Mouse (Mus musculus): ENCODE measurements around the gene Cd19.

DNA sequence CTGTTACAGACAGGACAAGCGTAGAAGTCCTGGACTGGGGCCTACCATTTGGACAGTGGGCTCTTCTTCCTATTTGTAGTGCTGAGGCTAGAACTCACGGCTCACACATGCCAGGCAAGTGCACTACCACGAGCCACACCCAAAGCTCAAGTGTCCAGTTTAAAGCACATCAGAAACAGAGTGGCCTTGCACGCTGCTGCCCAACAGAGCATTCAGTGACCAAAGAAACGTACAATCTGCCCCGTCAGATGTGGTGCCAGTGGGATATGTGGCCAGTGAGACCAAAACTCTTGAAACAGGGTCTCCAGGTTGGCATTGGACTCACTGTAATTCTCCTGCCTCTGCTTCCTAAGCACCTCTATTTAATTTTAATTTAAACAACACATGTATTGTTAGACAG lies 36.0 kb upstream of the Cd19 start:
- no peak for TF ChIP-seq CTCF (IDR thresholded peaks at IDR 0.05; ENCODE audit: control insufficient read depth, insufficient read depth, low read length)
- TF ChIP-seq POLR2A (IDR thresholded peaks at IDR 0.05; ENCODE audit: borderline replicate concordance, control insufficient read depth, low read depth, low read length) = no peak
